Mouse (Mus musculus): ENCODE data around the gene Kcnj10.

DNA sequence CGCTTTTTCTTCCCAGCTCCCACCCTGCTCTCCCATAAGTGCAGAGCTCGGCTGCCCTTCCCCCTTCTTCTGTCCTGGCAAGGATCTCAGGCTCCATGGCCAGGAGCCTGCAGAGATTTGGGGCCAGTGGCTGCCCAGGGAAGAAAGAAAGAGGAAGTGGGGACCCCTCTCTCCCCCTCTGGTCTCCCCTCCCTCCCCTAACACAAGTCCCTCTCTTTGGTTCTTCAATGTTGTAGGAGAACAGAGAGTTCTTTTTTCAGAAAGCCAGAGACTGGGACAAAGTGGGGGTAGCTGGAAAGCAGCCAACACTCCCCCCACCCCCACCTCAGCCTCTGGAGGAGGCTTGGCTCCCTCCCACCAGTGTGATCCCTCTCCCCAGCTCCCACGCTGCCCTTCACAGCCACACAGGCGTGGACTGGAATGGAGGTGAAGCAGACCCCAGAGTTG is 45.2 kb upstream of the Kcnj10 start:
- TF ChIP-seq POLR2A (IDR thresholded peaks at IDR 0.05; ENCODE audit: borderline replicate concordance, low read depth, low read length) = no peak
- no peak for TF ChIP-seq CTCF (IDR thresholded peaks at IDR 0.05; ENCODE audit: low read depth, low read length)

Data from bone marrow macrophage, adult 2 months (primary cell).